In the genomic region with DNA sequence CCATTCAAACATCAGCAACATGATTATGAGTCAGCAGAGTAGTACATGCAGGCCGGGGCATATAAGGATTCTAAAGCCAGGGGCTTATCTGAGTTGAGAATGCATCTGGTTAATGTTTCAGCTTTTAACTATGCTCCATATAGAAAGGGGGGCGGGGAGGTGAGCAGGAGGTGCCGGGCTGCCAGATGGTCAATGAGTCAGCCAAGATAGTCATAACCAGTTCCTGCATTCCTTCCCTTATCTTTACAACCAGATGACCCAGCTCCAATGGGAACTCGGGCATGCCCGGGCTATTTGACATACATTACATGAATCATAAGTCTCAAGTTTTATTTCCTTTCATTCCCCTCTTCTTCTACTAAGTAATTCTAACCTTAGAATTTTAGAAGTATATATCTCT, we compare ENCODE assay signal across 16 mouse cellular contexts.
"Had no signal": no experiment of that assay in that cellular context is flagged by ENCODE, and none has a peak within 500 bp of the region (broad histone marks: within the 10 kb centered on the region; RNA-seq: fewer than 3 reads in every experiment).

No protein-coding gene starts in this region.

- H3K4me2 ChIP-seq: limb, embryonic 15.5 days; midbrain, embryonic 11.5 days; midbrain, embryonic 15.5 days; neural tube, embryonic 12.5 days; stomach, embryonic 15.5 days had no signal

- H3K9me3 ChIP-seq: limb, embryonic 15.5 days; stomach, embryonic 15.5 days had no signal

- H3K4me3 ChIP-seq: limb, embryonic 15.5 days; megakaryocyte, embryonic 14.5 days; midbrain, embryonic 15.5 days; neural tube, embryonic 12.5 days; stomach, embryonic 15.5 days had no signal

- ATAC-seq: midbrain, embryonic 15.5 days had no signal

- H3K9ac ChIP-seq: limb, embryonic 15.5 days; liver, embryonic 14.5 days; midbrain, embryonic 15.5 days; neural tube, embryonic 12.5 days; stomach, embryonic 15.5 days had no signal

- DNase-seq: kidney, adult 18-20 months; kidney, postnatal 25 days; layer of hippocampus, adult 9-11 months; layer of hippocampus, postnatal 36 days; lung, adult 18-20 months; lung, postnatal 36 days; right cerebral cortex, postnatal 4 days; spleen, adult 18-20 months; thymus, postnatal 36 days had no signal

- H3K4me1 ChIP-seq: limb, embryonic 15.5 days; megakaryocyte, embryonic 14.5 days; midbrain, embryonic 15.5 days; neural tube, embryonic 12.5 days; stomach, embryonic 15.5 days had no signal

- H3K27ac ChIP-seq: limb, embryonic 15.5 days; liver, embryonic 14.5 days; midbrain, embryonic 15.5 days; neural tube, embryonic 12.5 days; stomach, embryonic 15.5 days had no signal

- H3K36me3 ChIP-seq: limb, embryonic 15.5 days; midbrain, embryonic 15.5 days; neural tube, embryonic 12.5 days; stomach, embryonic 15.5 days had no signal

- H3K27me3 ChIP-seq: limb, embryonic 15.5 days; megakaryocyte, embryonic 14.5 days; midbrain, embryonic 15.5 days; neural tube, embryonic 12.5 days; stomach, embryonic 15.5 days had no signal
